Mouse (Mus musculus) midbrain, embryonic 13.5 days (tissue): ENCODE results near the gene Mpnd. TPM values are rescaled to one million over a fixed set of nuclear protein-coding genes. Genes with fewer than 3 reads are reported as not detected.
A peak's percentile ranks its signal among the peaks of the same experiment; 100 is the strongest.

Source experiments
- ATAC-seq: fragments of 200-750 bp; cut with Nextera tagmentation; 2 replicates; pipeline ENCODE4 v1.8.0; 2017; ENCODE audit warnings: mild to moderate bottlenecking, moderate TSS enrichment, moderate library complexity
- H3K27ac ChIP-seq: fragments of 300-500 bp; sonication (generic); 2 replicates; pipeline ENCODE4 v1.5.1; 2015; ENCODE audit warnings: inconsistent platforms, mild to moderate bottlenecking, moderate library complexity
- H3K27me3 ChIP-seq: fragments of 300-500 bp; sonication (generic); 2 replicates; pipeline ENCODE4 v1.6.1; 2015; ENCODE audit warnings: mild to moderate bottlenecking, inconsistent platforms
- H3K36me3 ChIP-seq: fragments of 300-500 bp; sonication (generic); 2 replicates; pipeline ENCODE4 v1.6.1; 2015; ENCODE audit warnings: mild to moderate bottlenecking, inconsistent platforms
- H3K4me1 ChIP-seq: fragments of 300-500 bp; sonication (generic); replicated peaks from 2 replicates; pipeline ENCODE4 v1.6.1; 2015; ENCODE audit warnings: inconsistent platforms
- H3K4me2 ChIP-seq: fragments of 300-500 bp; sonication (generic); replicated peaks from 2 replicates; pipeline ENCODE4 v1.6.1; 2015; ENCODE audit warnings: moderate library complexity, mild to moderate bottlenecking, inconsistent platforms
- H3K4me3 ChIP-seq: fragments of 300-500 bp; sonication (generic); replicated peaks from 2 replicates; pipeline ENCODE4 v1.5.1; 2015; ENCODE audit warnings: mild to moderate bottlenecking, inconsistent platforms
- H3K9ac ChIP-seq: fragments of 300-500 bp; sonication (generic); replicated peaks from 2 replicates; pipeline ENCODE4 v1.6.1; 2015; ENCODE audit warnings: mild to moderate bottlenecking, inconsistent platforms
- H3K9me3 ChIP-seq: fragments of 300-500 bp; sonication (generic); 2 replicates; pipeline ENCODE4 v1.6.1; 2016; ENCODE audit warnings: mild to moderate bottlenecking, inconsistent platforms
- WGBS: fragments of 180-500 bp; shearing (Covaris S2); methylation state at CpG from one replicate; pipeline ENCODE4 v1.1.7; 2015; 5-methylcytosine and 5-hydroxymethylcytosine counted together
- polyA plus RNA-seq: library from polyadenylated mRNA; unstranded; fragments of >200 nt; fragmentation: Nextera tagmentation; extraction: Ambion mirVana; gene quantifications from 2 replicates; pipeline ENCODE4 v1.2.1, GENCODE M21; 2015

Mpnd gene
- polyA plus RNA-seq, 1 experiment from 2014 or later, result 182 TPM

DNA sequence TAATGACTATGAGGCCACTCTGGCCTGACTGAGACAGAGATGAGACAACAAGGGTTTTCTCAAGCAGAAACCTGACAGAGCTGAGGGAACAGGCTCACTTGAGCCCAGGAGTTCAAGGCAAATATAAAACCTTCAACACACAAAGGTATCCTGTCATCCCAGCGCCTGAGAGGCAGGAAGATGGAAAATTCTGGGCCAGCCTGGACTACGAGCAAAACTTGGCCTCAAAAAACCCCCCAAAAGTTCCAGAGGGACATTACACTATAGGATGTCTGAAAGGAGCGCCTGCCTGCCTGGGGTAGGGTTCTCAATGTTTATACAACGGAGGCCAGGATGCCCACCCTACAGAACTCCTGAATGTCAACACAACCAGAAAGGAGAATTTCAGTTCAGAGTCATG is 29.7 kb downstream of the Mpnd start:
- Histone ChIP-seq H3K4me2 (peak overlapping the region; percentile 68), H3K9ac (peak overlapping the region; percentile 90), H3K4me3 (peak overlapping the region; percentile 88), H3K9me3 (no peaks in the 10 kb centered on the region), H3K27ac (no peak overlapping the region), H3K27me3 (no peaks in the 10 kb centered on the region), H3K4me1 (peaks cover 49% of the 10 kb centered on the region), H3K36me3 (peaks cover 36% of the 10 kb centered on the region)
- 93% methylated on average over 4 of the region's 4 CpGs for WGBS
- ATAC-seq, result no peak

DNA sequence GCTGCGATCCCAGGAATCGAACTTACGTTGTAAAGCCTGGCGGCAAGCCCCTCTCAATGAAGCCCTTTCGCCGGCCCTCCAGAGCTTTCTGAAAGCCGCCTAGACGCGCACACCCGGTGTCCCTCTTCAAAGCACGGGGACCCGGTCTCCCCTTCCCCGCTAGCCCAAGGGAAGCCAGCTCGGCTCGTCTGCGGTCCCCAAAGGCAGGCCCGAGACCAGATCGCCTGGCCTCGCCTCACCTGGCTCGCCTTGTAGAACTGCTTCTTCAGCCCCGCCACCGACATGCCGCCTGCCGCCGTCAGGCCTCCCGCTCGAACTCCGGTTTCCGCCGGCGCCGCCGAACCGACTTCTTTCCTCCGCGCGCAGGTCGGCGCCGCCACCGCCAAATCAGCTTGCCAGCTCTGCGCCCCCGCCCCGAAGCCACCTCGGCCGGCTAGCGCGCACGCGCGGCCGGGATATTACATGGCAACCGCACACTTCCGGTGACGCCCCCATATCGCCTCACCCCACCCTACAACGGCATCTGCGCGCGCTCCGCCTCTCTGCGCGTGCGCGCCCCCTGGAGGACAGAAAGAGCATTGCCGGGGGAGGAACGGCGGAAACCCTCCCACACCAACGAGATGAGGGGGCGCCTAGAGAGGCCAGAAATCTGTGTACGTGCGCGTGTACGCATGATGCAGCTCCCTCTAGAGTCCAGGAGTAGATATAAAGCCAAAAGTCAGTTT is 30.8 kb downstream of the Mpnd start, which contains the start of gene Sh3gl1:
TSS of gene Sh3gl1 (minus strand) at position 460 of the 725 bp plus-strand sequence.
- peak within 1 kb of the TSS; percentile 88 for H3K4me3 ChIP-seq
- peak within 1 kb of the TSS; percentile 90 for H3K9ac ChIP-seq
- H3K27me3 ChIP-seq, result no peaks in the 10 kb centered on the region
- H3K4me1 ChIP-seq, result peaks cover 55% of the 10 kb centered on the region
- no peaks in the 10 kb centered on the region for H3K9me3 ChIP-seq
- peak within 1 kb of the TSS; percentile 90 for H3K27ac ChIP-seq
- H3K36me3 ChIP-seq, result peaks cover 27% of the 10 kb centered on the region
- WGBS, result under 1% methylated on average over 74 of the region's 74 CpGs
- ATAC-seq, result peak; percentile 89
- peak within 1 kb of the TSS; percentile 68 for H3K4me2 ChIP-seq

DNA sequence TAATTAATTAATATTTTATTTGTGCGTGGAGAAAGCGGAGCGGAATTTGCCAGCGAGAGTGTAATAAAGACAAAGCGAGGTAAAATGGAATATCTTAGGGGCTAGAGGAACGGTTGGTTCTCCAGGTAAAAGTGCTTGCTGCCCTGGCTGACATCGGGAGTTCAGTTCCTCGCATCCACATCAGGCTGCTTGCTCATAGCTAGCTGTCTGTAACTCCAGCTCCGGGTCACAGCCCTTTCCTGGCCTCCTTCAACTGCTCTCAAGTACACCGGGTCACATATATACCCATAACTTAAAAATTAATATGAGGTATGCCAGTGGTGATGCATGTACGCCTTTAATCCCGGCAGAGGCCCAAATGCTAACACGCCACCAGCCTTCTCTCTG is 31.4 kb downstream of the Mpnd start:
- Histone ChIP-seq H3K36me3 (peaks cover 27% of the 10 kb centered on the region), H3K9me3 (no peaks in the 10 kb centered on the region), H3K4me1 (peaks cover 59% of the 10 kb centered on the region), H3K27me3 (no peaks in the 10 kb centered on the region), H3K9ac (no peak overlapping the region), H3K4me2 (peak overlapping the region; percentile 42), H3K4me3 (peak overlapping the region; percentile 88), H3K27ac (peak overlapping the region; percentile 19; the same call in 1 of the 2 replicates)
- ATAC-seq, result peak; percentile 53
- 36% methylated on average over 13 of the region's 13 CpGs for WGBS

DNA sequence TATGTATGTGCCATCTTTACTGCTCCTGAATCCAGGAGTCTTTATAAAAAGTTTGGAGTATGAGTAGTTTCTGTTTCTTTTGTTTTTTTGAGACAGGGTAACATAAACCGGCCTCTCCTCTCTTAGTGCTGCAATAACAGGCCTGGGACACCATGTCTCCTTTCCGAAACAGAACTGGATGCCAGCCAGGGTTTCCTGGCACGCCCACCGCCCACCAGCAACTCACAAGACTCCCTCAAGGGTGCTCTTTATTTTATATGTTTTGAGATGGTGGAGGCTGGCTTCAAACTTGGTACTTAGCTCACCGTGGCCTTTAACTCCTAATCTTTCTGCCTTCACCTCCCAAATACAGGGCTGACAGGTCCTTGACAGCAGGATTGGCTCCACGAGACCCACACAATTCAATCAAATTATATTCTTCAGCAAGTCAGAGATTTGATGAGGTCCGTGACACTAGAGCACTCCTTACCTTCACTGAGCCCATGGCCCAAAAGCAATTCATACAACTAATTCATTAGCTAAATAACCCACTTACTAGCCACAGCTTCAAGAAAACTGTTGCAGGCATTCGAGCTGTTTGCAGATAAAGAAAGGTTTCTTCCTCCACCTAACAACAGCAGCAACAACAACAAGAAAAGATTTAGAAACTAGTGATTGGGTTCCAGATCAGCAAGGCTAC is 33.2 kb downstream of the Mpnd start:
- H3K27me3 ChIP-seq, result no peaks in the 10 kb centered on the region
- H3K27ac ChIP-seq, result no peak overlapping the region
- peaks cover 12% of the 10 kb centered on the region for H3K36me3 ChIP-seq
- no peak overlapping the region for H3K9ac ChIP-seq
- 87% methylated on average over 8 of the region's 8 CpGs for WGBS
- peaks cover 44% of the 10 kb centered on the region for H3K4me1 ChIP-seq
- no peak overlapping the region for H3K4me2 ChIP-seq
- no peaks in the 10 kb centered on the region for H3K9me3 ChIP-seq
- no peak overlapping the region for H3K4me3 ChIP-seq
- no peak for ATAC-seq

DNA sequence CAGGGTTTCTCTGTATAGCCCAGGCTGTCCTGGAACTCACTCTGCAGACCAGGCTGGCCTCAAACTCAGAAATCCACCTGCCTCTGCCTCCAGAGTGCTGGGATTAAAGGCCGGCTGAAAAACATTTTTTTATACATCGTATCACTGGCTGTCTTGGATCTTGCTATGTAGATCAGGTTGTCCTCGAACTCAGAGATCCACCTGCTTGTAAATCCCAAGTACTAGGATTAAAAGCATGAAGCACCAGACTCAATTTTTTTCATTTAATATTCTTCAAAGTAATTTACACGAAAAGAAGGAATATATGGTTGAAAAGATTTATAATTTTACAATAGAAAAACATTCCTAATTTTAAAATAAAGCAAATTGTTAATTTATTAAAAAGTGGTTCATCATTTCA is 33.8 kb downstream of the Mpnd start:
- Histone ChIP-seq H3K27ac (0 out of 2 replicates have a peak overlapping the region, but pooled peaks have one; percentile 64), H3K9me3 (no peaks in the 10 kb centered on the region), H3K27me3 (no peaks in the 10 kb centered on the region), H3K4me2 (peak overlapping the region; percentile 93), H3K4me3 (peak overlapping the region; percentile 75; the same call in 1 of the 2 replicates), H3K36me3 (peaks cover 6% of the 10 kb centered on the region), H3K9ac (no peak overlapping the region; the same call in 1 of the 2 replicates), H3K4me1 (peaks cover 38% of the 10 kb centered on the region)
- 77% methylated on average over 4 of the region's 4 CpGs for WGBS
- no peak for ATAC-seq

DNA sequence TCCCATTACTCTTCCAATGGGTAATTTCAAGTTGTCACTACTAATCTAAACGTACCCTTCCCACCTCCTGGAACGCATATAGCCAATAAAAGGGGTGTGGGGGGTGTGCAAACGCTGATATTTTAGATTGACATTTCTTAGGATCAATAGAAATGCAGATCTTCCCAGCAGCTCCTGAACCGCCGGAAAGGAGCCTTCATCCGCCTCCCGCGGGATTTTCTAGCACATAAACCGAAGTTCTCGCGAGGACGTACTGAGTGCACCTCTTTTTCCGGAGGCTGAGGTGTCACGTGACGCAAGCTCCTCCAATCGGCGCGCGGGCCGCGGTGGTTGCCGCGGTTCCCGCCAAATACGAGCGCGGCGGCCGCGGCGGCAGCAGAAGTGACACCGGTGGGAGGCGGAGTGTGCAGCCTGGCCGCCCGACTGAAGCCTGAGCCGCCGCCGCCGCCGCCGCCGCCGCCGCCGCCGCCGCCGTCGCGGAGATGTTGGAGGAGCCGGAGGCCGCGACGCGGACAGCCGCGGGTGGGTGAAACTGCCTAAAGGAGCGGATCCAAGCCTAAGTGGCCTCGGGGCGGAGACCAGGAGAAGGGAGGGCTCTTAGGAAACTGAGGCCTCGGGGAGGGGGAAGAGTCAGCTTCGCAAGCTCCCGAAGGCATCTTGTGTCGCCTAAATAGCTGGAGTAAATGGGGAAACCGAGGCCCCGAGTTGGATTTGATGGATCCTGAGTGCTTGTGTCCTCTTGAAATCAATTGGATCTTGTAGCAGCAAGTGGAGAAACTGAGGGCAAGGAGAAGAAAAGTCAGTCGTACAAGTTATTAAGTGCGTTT is 34.7 kb downstream of the Mpnd start, which contains the start of gene Chaf1a:
TSS of gene Chaf1a (plus strand) at position 410 of the 827 bp plus-strand sequence.
- Histone ChIP-seq H3K4me3 (peak within 1 kb of the TSS; percentile 75), H3K4me2 (peak within 1 kb of the TSS; percentile 93), H3K36me3 (no peaks in the 10 kb centered on the region), H3K4me1 (peaks cover 29% of the 10 kb centered on the region), H3K27ac (peak within 1 kb of the TSS; percentile 64), H3K9me3 (no peaks in the 10 kb centered on the region), H3K27me3 (no peaks in the 10 kb centered on the region), H3K9ac (peak within 1 kb of the TSS; percentile 77)
- WGBS, result under 1% methylated on average over 67 of the region's 68 CpGs
- peak; percentile 82 for ATAC-seq

DNA sequence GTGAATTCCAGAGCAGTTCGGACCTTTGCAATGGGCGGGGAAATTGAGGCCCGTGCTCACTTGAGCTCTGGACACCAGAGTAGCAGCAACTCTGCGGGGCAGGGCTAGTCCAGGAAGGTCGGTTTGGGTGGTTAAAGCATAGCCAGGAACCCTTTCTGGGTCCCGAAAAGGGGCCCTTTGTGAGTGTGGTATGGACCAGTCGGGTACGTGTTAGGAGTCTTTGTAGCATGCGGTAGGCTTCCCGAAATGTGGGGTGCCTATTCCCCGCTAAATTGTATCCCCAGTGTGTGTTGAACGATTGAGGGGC is 35.3 kb downstream of the Mpnd start:
- ATAC-seq, result no peak
- no peak overlapping the region for H3K27ac ChIP-seq
- H3K4me1 ChIP-seq, result peaks cover 23% of the 10 kb centered on the region
- H3K4me3 ChIP-seq, result peak overlapping the region; percentile 75
- H3K9ac ChIP-seq, result peak overlapping the region; percentile 77
- H3K36me3 ChIP-seq, result 0 out of 2 replicates have a peak, but pooled peaks cover 3% of the 10 kb centered on the region
- peak overlapping the region; percentile 93 for H3K4me2 ChIP-seq
- WGBS, result 1% methylated on average over 12 of the region's 12 CpGs
- H3K9me3 ChIP-seq, result no peaks in the 10 kb centered on the region
- no peaks in the 10 kb centered on the region for H3K27me3 ChIP-seq

DNA sequence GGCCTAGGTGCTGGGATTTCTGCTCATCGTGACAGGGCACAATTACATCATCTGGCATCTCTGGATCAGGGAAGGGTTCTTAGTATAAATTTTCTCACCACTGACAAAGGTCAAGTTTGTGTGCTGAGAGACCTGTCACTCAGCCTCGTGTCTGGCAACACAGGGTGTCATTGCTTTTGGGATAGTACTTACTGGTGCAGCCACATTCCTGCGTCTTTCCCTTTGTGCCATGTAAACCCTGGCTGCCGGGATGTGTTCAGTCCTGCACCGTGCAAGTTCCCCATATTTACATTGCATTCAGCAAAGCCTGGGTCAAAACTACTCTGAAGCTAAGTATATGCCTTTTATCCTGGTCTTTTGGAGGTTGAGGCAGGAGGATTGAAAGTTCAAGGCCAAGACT is 45.9 kb downstream of the Mpnd start:
- Histone ChIP-seq H3K27ac (no peak overlapping the region), H3K4me2 (no peak overlapping the region), H3K9me3 (no peaks in the 10 kb centered on the region), H3K27me3 (no peaks in the 10 kb centered on the region), H3K4me1 (no peaks in the 10 kb centered on the region), H3K36me3 (peaks cover 31% of the 10 kb centered on the region), H3K9ac (no peak overlapping the region), H3K4me3 (no peak overlapping the region)
- 91% methylated on average over 5 of the region's 5 CpGs for WGBS
- ATAC-seq, result no peak

DNA sequence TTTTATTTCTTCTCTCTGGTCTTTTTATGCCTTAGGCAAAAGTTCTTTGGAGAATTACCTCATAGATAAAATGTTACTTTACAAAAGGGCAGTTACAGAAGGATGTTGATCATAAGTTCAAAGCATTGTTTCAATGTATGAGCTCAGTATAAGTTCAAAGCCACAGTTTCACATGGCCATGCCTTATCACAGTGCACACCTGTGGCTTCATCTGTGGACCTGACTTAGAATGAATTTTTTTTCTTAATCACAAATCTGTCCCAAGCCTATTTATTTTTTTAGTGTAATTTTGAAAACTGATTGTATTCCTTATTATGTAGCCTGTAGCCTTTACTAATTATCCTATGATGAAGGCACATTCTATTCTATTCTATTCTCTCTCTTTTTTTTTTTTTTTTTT is 49.4 kb downstream of the Mpnd start:
- H3K4me2 ChIP-seq, result no peak overlapping the region
- ATAC-seq, result no peak
- H3K27me3 ChIP-seq, result no peaks in the 10 kb centered on the region
- no peak overlapping the region for H3K9ac ChIP-seq
- no peak overlapping the region for H3K4me3 ChIP-seq
- H3K27ac ChIP-seq, result no peak overlapping the region
- H3K9me3 ChIP-seq, result no peaks in the 10 kb centered on the region
- H3K36me3 ChIP-seq, result peaks cover 30% of the 10 kb centered on the region
- H3K4me1 ChIP-seq, result no peaks in the 10 kb centered on the region

DNA sequence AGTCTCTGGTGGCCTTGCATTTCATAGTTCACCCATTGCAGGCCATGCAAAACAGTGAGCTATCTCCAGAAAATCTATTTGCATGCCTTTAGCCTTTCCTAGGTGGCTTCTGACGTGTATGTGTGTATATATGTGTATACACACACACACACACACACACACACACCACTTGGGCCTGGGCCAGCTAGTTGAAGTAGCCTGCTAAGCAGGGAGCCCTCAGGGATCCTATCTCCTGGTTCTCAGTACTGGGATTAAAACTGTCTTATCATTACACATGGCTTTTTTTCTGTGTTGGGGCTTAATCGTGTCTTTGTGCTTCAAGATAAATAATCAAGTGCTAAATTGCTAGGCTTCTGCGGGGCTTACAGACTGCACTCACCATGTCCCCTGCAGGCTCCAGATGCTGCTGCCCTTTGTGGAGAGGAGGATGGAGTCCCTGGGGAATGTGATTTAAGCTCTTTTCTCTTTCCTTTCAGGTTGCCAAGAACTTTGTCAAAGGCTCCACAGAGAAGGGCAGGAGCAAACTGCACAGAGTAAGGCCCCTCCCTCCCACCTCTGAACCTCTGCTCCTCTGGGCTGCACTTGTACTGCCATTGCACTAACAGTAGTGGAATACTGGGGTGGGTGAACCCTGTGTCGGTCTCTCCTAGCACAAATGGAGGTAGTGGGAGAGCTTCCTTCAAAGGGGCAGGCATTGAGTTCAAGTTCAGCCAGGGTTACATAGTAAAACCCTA is 50.6 kb downstream of the Mpnd start:
- H3K9me3 ChIP-seq, result no peaks in the 10 kb centered on the region
- no peak overlapping the region for H3K4me3 ChIP-seq
- WGBS, result 57% methylated on average over 4 of the region's 4 CpGs
- ATAC-seq, result peak; percentile 79
- H3K4me1 ChIP-seq, result no peaks in the 10 kb centered on the region
- peaks cover 41% of the 10 kb centered on the region for H3K36me3 ChIP-seq
- H3K9ac ChIP-seq, result no peak overlapping the region
- no peak overlapping the region for H3K27ac ChIP-seq
- H3K27me3 ChIP-seq, result no peaks in the 10 kb centered on the region
- no peak overlapping the region for H3K4me2 ChIP-seq

DNA sequence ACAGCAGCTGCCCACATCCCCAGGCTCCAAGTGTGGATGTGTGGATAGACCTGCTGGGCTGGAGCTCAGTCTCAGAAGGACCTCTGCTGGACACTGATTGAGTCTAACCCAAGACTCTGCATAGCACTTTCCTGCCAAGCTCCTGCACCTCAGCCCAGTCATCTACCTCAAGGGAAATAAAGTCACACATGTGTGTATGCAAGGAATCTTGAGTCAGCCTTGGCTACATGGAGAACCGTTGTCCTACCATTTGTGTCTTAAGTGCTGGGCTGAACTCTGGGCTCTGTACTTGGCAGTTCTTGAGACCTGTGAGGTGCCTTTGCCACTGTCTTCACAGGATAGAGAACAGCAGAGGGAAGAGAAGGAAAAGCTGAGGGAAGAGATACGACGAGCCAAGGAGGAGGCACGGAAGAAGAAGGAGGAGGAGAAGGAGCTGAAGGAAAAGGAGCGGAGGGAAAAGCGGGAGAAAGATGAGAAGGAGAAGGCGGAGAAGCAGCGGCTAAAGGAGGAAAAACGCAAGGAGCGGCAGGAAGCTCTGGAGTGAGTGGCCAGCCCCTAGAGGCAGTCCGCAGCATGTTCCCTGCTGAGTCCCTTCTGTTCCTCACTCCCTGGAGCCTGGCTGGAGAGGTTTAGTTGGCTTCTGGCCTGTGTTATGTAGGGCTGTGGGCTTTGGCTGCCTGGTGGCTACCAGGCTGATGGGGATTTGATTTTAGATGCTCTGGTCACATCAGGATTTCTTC is 52.0 kb downstream of the Mpnd start:
- H3K36me3 ChIP-seq, result peaks cover 46% of the 10 kb centered on the region
- no peak for ATAC-seq
- no peak overlapping the region for H3K27ac ChIP-seq
- WGBS, result 87% methylated on average over 11 of the region's 11 CpGs
- no peaks in the 10 kb centered on the region for H3K27me3 ChIP-seq
- H3K4me2 ChIP-seq, result no peak overlapping the region
- H3K4me1 ChIP-seq, result no peaks in the 10 kb centered on the region
- H3K9ac ChIP-seq, result no peak overlapping the region
- no peak overlapping the region for H3K4me3 ChIP-seq
- H3K9me3 ChIP-seq, result no peaks in the 10 kb centered on the region
